Mouse (Mus musculus) liver, adult 2 months (tissue): ENCODE measurements around the gene Yif1a. TPM values are rescaled to one million over a fixed set of nuclear protein-coding genes. Genes with fewer than 3 reads are reported as not detected.

Source experiments
- DNase-seq: peaks from one replicate; pipeline ENCODE4 v3.0.0-alpha.2; 2011; ENCODE audit warnings: low read depth, low spot score; ENCODE audit errors: extremely low read depth
- H3K27ac ChIP-seq: fragments of 200-500 bp; replicated peaks from 2 replicates; pipeline ENCODE4 v1.5.1; 2012; ENCODE audit warnings: low read depth, mild to moderate bottlenecking, control low read depth, inconsistent platforms, low read length; ENCODE audit not compliant: insufficient read depth
- H3K27me3 ChIP-seq: fragments of 200-500 bp; 2 replicates; pipeline ENCODE4 v1.6.1; 2012; ENCODE audit warnings: mild to moderate bottlenecking, moderate library complexity, low read length, inconsistent platforms; ENCODE audit not compliant: control insufficient read depth, insufficient read depth
- H3K36me3 ChIP-seq: fragments of 200-500 bp; 2 replicates; pipeline ENCODE4 v1.6.1; 2012; ENCODE audit warnings: low read length, inconsistent platforms; ENCODE audit not compliant: control insufficient read depth, insufficient read depth
- H3K4me1 ChIP-seq: fragments of 200-500 bp; 2 replicates; pipeline ENCODE4 v1.6.1; 2011; ENCODE audit warnings: low read length; ENCODE audit not compliant: control insufficient read depth, insufficient read depth
- H3K4me3 ChIP-seq: fragments of 200-500 bp; 2 replicates; pipeline ENCODE4 v1.5.1; 2011; ENCODE audit warnings: low read depth, mild to moderate bottlenecking, control low read depth, low read length, moderate library complexity; ENCODE audit not compliant: insufficient read depth
- H3K79me2 ChIP-seq: fragments of 200-500 bp; 2 replicates; pipeline ENCODE4 v1.6.1; 2012; ENCODE audit warnings: inconsistent platforms, mild to moderate bottlenecking, low read length, moderate library complexity; ENCODE audit not compliant: control insufficient read depth, insufficient read depth
- H3K9ac ChIP-seq: fragments of 200-500 bp; 2 replicates; pipeline ENCODE4 v1.6.1; 2012; ENCODE audit warnings: low read depth, mild to moderate bottlenecking, control low read depth, inconsistent platforms, low read length
- CTCF ChIP-seq: fragments of 200-500 bp; IDR thresholded peaks from 2 replicates; pipeline ENCODE4 v1.5.1; 2011; ENCODE audit warnings: low read depth, low read length, control low read depth
- POLR2A ChIP-seq: fragments of 200-500 bp; IDR thresholded peaks from 2 replicates; pipeline ENCODE4 v1.6.1; 2011; ENCODE audit warnings: low read length, control low read depth; ENCODE audit not compliant: insufficient read depth; ENCODE audit errors: extremely low read depth
- WGBS: fragments of 180-500 bp; shearing (Covaris S2); methylation state at CpG from one replicate; pipeline ENCODE4 v1.1.7; 2018; 5-methylcytosine and 5-hydroxymethylcytosine counted together
- polyA plus RNA-seq: library from polyadenylated mRNA; depleted of rRNA; stranded (reverse); fragments of >200 nt; gene quantifications from 2 replicates; pipeline ENCODE4 v1.2.3, GENCODE M21; 2012; rRNA removed
- total RNA-seq: library from RNA; depleted of rRNA; stranded (reverse); fragments of >200 nt; gene quantifications from 2 replicates; pipeline ENCODE4 v1.2.3, GENCODE M21; 2014; rRNA removed

Gene Yif1a
- total RNA-seq (79.3 and 85.7 TPM in 2 replicates), polyA plus RNA-seq (188 and 215 TPM in 2 replicates)

DNA sequence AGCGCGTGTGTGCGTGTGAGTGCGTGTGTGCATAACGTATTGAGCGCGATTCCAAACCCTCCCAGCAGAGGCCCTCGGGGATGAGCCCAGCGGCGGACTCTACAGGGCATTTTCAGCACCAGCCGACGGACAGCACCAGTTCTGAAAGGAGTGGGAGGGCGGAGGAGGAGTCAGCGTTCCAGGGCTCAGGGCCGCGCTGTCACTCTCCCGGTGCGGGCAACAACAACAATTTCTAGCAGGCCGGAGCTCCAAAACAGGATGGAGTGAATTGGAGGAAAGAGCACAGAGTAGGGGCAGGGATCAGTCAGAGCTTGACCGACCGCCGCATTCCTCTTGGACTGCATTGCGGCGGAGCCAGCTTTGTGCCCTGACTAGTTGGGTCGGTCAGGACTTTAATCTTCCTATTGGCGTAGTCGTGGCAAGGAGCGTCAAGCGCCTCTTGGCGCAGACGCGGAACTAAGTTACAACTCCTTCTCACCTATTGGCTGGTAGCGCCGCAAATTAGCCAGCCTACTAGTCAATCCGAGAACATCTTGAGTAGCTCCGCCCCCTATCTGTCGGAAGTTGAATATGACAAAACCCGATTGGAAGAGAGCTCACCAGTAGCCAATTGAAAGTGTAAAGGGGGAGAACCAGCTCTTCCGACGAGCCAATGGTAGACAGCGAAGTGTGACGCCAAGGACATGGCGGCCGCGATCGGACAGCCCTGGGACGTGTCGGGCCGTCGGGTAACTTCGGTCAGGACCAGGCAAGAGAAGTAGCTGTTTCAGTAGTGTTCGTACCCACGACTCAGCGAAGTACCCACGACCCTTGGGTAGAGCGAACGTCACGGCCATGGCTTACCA is at the start of gene Yif1a:
TSS of gene Yif1a (plus strand) at position 655 of the 845 bp plus-strand sequence.
- Histone ChIP-seq H3K27ac (peak within 1 kb of the TSS; percentile 77), H3K27me3 (peaks cover 7% of the 10 kb centered on the region; the same call in 1 of the 2 replicates), H3K36me3 (no peaks in the 10 kb centered on the region), H3K9ac (peak within 1 kb of the TSS; percentile 80), H3K4me1 (peaks cover 11% of the 10 kb centered on the region), H3K4me3 (peak within 1 kb of the TSS; percentile 78), H3K79me2 (no peaks in the 10 kb centered on the region)
- peak; percentile 100 for DNase-seq
- TF ChIP-seq CTCF = peak; percentile 77
- TF ChIP-seq POLR2A = peak; percentile 80
- under 1% methylated on average over 58 of the region's 58 CpGs for WGBS

DNA sequence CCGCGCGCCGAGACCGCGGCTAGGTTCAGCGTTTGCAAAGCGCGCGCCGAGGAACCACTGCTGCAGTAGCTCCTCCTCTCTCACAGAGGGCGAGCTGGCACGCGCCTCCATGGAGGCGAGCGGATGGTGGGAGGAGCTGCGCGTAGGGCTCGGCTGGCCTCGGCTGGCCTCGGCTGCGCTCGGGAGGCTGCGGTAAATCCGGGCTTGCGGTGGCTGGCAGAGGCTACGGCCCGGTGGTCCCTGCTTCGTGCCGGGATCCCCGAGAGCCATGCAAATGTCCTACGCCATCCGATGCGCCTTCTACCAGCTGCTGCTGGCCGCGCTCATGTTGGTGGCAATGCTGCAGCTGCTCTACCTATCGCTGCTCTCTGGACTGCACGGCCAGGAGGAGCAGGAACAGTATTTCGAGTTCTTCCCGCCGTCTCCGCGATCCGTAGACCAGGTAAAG is 49.6 kb upstream of the Yif1a start, which contains the start of the genes B4gat1 and AC124502.3:
TSS of gene B4gat1 (plus strand) at position 118 of the 448 bp plus-strand sequence.
TSS of gene AC124502.3 (plus strand) at position 183 of the 448 bp plus-strand sequence.
- peak within 1 kb of the TSS; percentile 91 for H3K9ac ChIP-seq
- DNase-seq = peak; percentile 63
- peak within 1 kb of the TSS; percentile 85 for H3K4me3 ChIP-seq
- WGBS = under 1% methylated on average over 44 of the region's 44 CpGs
- peaks cover 9% of the 10 kb centered on the region; the same call in 1 of the 2 replicates for H3K79me2 ChIP-seq
- H3K4me1 ChIP-seq = peaks cover 13% of the 10 kb centered on the region
- H3K36me3 ChIP-seq = no peaks in the 10 kb centered on the region
- no peaks in the 10 kb centered on the region for H3K27me3 ChIP-seq
- TF ChIP-seq CTCF (peak; percentile 33; the same call in 1 of the 2 replicates), POLR2A (0 out of 2 replicates have a peak, but pooled peaks have one; percentile 21)
- H3K27ac ChIP-seq = 0 out of 2 replicates have a peak within 1 kb of the TSS, but pooled peaks have one; percentile 9

DNA sequence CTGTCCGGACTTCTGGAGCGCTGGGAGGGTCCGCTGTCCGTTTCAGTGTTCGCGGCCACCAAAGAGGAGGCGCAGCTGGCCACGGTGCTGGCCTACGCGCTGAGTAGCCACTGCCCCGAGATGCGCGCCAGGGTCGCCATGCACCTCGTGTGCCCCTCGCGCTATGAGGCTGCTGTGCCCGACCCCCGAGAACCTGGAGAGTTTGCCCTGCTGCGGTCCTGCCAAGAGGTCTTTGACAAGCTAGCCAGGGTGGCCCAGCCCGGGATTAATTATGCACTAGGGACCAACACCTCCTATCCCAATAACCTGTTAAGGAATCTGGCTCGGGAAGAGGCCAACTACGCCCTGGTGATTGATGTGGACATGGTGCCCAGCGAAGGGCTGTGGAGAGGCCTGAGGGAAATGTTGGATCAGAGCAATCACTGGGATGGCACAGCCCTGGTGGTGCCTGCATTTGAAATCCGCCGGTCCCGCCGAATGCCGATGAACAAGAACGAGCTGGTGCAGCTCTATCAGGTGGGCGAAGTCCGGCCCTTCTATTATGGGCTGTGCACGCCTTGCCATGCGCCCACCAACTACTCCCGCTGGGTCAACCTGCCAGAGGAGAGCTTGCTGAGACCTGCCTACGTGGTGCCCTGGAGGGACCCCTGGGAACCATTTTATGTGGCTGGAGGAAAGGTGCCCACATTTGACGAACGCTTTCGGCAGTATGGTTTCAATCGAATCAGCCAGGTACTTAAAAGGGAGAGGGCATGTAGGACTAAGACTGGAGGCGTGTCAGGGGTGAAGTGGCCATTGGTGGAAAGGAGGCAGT is 48.8 kb upstream of the Yif1a start:
- Histone ChIP-seq H3K27me3 (no peaks in the 10 kb centered on the region), H3K9ac (peak overlapping the region; percentile 91), H3K79me2 (peaks cover 9% of the 10 kb centered on the region; the same call in 1 of the 2 replicates), H3K36me3 (no peaks in the 10 kb centered on the region), H3K4me3 (peak overlapping the region; percentile 85), H3K27ac (no peak overlapping the region), H3K4me1 (peaks cover 13% of the 10 kb centered on the region)
- WGBS = 19% methylated on average over 41 of the region's 41 CpGs
- TF ChIP-seq POLR2A (no peak), CTCF (no peak)
- no peak for DNase-seq

DNA sequence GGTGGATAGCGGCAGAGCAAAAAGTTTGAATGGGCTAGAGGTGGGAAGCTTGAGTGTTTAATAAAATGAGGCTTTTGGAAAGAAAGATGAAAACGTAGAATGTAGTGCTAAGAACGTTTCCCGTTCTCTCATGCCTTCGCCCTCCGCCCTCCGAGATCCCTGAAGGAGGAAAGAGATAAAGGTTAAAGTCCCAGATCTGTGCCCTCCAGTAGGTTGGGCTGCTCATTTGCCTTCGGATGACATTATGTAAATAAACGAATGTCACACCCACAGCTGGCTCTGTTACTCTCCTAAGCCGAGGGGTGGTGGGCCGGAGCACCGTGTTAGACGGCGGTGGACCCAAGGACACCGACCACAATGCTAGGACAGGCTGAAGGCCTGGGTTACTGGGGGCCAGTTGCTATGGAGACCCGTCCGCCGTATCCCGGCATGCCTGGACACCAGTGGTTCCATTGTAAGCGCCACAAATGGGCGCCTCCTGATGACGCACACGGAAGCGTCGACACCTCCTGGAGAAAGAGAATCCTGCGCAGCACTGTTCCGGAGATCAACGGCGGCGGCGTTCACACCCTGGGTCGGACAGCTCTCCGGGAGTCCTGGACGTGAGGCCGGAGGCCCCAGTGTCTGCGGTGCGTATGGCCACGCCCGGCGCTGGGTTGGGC is 47.3 kb upstream of the Yif1a start, which contains the start of gene Brms1:
TSS of gene Brms1 (plus strand) at position 493 of the 662 bp plus-strand sequence.
- H3K9ac ChIP-seq = peak within 1 kb of the TSS; percentile 93
- DNase-seq = peak; percentile 85
- H3K79me2 ChIP-seq = peaks cover 9% of the 10 kb centered on the region; the same call in 1 of the 2 replicates
- peak within 1 kb of the TSS; percentile 69 for H3K27ac ChIP-seq
- H3K36me3 ChIP-seq = no peaks in the 10 kb centered on the region
- 0 out of 2 replicates have a peak, but pooled peaks have one; percentile 42 for TF ChIP-seq POLR2A
- no peak for TF ChIP-seq CTCF
- peak within 1 kb of the TSS; percentile 89 for H3K4me3 ChIP-seq
- WGBS = 2% methylated on average over 40 of the region's 40 CpGs
- no peaks in the 10 kb centered on the region for H3K27me3 ChIP-seq
- peaks cover 13% of the 10 kb centered on the region for H3K4me1 ChIP-seq

DNA sequence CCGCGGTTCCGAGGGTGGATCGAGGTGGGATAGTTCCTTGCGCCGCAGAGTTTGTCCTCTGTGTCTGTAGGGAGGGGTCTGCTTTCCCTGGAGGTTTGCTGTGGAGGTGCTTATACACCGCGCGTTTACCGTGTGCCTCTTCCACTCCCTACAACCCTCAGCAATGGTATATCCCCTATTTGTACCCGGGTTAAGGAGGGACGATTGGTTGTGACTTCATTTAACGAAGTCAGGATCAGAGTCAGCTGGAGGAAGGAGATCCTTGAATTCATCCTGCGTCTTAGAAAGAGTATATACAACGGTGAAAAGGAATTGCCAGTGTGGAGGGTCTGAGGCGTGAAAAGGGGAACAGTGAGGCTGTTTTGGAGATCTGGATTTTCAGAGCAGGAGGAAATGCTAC is 46.8 kb upstream of the Yif1a start:
- DNase-seq = no peak
- peaks cover 13% of the 10 kb centered on the region for H3K4me1 ChIP-seq
- H3K27me3 ChIP-seq = no peaks in the 10 kb centered on the region
- no peak for TF ChIP-seq POLR2A
- TF ChIP-seq CTCF = no peak
- H3K36me3 ChIP-seq = no peaks in the 10 kb centered on the region; the same call in 1 of the 2 replicates
- H3K4me3 ChIP-seq = peak overlapping the region; percentile 89
- WGBS = 2% methylated on average over 16 of the region's 16 CpGs
- H3K9ac ChIP-seq = peak overlapping the region; percentile 93
- H3K27ac ChIP-seq = peak overlapping the region; percentile 32
- peaks cover 9% of the 10 kb centered on the region; the same call in 1 of the 2 replicates for H3K79me2 ChIP-seq
